Mouse (Mus musculus) mesoderm, embryonic 11.5 days (tissue): ENCODE data around the gene Slc17a6.

Source experiments
- DNase-seq: peaks from one replicate; pipeline ENCODE4 v3.0.0-alpha.2; 2012; ENCODE audit warnings: low read depth, low spot score

Gene Slc17a6

DNA sequence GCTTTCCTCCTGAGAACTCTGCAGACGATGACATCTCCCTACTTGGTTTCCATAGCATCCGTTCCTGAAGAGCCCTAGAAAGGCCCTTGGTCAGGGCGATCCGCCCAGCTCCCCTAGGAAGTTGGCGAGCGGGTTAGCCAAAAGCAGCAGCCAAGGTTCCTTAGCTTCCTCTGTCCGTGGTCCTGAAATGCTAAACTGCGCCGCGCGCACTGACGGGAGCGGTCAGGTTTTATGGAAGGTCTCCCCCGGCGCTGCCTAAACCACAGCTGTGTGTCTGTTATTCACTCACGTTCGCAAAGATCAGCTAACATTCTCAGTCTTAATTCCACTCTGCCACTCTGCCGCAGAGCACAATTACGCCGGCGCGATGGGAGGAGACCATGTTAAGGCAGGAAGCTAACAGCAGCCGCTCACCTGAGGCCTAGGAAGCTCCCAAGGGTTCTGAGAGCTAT is at the start of gene Slc17a6:
Gene Slc17a6, plus strand, starts transcription at position 313 of the 452 bp plus-strand sequence.
- DNase-seq, result peak; percentile 90

DNA sequence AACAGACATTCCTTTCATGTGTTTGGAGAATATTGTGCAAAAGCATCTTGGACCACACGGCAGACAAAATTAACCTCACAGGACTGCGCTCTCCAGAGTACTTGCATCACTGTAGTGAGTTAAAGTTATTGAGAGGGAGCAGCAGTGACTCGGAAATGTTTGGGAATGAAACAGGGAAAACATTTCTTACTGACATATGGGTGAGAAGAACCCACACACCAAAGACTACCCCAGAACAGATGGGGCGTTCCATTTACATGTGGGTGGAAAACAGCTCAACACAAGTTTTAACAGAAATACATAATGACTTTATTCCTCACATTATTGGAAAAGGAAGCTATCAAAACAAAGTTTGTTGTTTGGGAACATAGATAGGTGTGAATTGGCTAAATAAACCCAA is 21.8 kb upstream of the Slc17a6 start:
- no peak for DNase-seq

- no peak for DNase-seq
Measured at GRCm38 (mm10) chr7:51603741-51604140, 18.1 kb upstream of the Slc17a6 start.

DNA sequence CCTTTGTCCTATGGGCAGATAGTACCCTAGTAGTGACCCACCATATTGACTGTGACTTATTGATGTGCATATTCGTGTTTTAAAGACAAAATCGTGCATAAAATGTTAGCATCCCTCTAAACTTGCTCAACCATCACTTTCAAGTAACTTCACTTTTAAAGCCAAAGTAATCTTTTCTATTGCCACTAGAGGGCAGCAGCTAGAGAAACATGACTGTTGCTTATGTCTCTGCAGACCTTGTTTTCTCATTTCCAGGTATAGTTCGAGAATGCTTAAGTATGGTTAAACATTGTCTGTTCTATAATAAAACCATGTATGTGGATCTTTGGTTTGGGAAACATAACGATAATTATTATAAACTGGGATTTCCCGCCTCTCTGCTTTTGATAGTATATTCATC is 7.4 kb upstream of the Slc17a6 start:
- DNase-seq, result peak; percentile 47

DNA sequence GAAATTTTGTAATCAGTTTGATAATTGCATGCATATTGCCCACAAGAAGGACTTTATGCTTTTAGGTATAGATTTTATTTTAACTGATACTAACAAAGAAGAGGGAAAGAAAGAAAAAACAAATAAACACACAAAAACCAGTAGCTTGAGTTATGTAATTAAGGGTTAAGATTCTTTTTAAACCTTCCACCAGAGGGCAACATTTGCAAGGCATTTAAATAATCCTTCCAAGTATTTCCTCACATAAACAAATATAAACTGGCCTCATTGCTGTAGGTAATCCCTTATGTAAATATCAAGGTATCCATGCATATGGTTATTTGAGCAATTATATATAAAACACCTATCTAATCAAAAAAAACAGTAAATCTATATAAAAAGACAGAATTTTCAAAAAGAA is 3.9 kb upstream of the Slc17a6 start:
- DNase-seq, result no peak

- DNase-seq, result no peak
Measured at GRCm38 (mm10) chr7:51618412-51618811, 3.4 kb upstream of the Slc17a6 start.

- no peak for DNase-seq
Measured at GRCm38 (mm10) chr7:51619977-51620376, 1.8 kb upstream of the Slc17a6 start.

- DNase-seq, result no peak
Measured at GRCm38 (mm10) chr7:51622196-51622595, 390 bp downstream of the Slc17a6 start.

GRCm38 (mm10) chr7:51622666-51623065 is 860 bp downstream of the Slc17a6 start:
- no peak for DNase-seq

DNA sequence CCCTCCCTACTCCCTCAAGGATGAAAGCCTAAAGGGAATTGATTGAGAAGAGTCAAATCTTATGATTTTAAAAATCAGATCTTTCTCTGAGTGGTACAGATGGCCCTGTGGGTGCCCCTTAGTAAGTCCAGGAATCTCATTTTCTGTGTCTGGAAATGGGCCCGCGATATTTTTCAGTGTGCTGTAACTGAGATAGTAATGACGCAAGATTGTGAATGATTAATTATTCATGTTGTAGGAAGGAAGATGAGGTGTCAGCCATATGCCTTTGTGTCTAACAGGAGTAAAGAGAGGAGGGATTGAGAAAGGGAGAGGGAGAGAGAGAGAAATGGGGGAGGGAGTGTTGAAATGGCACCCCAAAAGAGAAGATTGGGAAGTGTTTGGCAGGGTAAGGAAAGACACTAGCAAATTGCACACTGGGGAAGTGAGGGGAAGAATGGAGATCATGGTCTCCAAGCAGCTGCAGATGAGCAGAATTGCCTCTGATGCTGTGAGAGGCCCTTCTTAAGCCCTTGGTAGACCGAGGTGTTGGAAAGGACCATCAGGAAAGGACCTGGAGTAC is 2.6 kb downstream of the Slc17a6 start:
- DNase-seq, result no peak

- no peak for DNase-seq
Measured at GRCm38 (mm10) chr7:51625161-51625560, 3.4 kb downstream of the Slc17a6 start.

DNA sequence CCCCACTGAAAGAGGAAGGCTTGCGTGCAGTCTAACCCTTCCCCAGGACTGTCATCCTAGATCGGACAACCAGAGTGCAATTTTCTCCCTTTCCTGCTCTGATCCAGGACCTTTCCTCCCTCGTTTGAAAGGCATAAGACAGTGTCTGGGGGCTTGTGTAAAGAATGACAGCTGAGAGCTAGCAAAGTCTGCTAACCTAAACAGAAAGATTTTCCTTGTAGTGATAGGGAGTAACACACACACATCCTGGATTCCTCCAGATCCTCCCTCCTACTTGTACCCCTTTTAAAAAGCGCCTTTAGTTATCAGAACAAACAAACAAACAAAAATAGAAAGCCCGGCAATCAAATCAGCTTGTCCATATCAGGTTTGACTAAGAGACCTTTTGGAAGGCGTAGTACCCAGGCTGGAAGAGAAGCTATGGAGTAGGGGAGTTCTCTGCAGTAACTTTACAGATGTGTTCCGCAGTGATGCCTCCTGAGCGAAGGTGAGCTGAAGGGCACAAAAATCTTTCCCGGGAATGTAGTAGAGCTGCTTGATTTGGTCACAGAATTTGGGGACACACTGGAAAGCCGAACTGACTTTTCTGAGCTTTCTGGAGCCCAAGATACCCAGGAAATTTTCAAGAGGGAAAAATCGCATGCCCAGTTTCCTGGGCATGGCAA is 3.9 kb downstream of the Slc17a6 start:
- DNase-seq, result no peak

DNA sequence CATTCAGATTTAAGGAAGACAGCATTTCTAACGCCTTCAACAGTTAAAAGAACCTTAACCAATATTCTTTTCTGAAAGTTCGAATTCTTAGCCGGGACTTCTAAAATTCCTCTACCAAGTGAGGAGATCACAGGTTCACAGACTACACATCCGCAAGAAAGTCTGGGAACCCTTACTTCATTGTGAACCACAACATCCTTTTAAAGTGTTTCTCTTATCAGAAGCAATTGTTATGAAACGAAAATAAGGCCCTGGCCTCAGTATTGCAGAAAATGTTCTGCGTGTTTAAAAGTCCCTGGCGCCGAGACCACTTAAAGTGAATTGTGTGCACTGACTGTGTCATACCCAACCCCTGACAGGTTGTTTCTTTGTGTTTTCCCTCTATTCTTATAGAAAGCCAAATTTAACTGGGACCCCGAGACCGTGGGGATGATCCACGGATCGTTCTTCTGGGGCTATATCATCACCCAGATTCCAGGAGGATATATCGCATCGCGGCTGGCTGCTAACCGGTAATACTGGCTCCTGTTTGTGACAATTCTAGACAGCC is 4.7 kb downstream of the Slc17a6 start:
- DNase-seq, result no peak

DNA sequence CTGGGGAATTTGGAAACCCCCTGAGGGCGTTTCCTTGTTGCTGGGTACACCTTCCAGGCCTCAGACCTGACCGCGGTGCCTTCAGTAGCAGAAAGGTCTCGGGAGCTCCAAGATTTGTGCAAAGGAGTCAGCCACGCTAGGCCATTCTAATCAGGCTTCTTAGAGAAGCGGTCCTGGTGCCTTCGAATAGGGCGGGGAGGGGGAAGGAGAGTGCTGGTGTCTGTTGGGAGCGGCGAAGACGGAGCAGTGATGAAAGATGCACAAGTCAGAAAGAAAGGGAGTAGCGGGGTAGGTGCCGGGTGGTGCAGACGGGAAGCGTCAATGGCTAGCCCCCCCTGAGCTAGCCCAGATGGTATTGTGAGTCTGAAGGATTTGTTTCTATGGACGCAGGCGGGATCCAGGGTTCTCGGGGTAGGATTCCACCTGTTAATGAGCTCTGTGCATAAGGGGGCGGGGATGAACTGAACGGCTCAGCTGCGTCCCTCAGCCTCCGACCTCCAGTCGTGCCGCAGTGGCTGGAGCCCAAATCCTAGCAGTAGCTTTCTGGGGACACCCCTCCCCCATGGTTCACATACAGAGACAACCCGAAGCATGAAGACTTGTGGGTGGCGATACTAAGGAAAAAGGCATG is 5.3 kb downstream of the Slc17a6 start:
- no peak for DNase-seq

DNA sequence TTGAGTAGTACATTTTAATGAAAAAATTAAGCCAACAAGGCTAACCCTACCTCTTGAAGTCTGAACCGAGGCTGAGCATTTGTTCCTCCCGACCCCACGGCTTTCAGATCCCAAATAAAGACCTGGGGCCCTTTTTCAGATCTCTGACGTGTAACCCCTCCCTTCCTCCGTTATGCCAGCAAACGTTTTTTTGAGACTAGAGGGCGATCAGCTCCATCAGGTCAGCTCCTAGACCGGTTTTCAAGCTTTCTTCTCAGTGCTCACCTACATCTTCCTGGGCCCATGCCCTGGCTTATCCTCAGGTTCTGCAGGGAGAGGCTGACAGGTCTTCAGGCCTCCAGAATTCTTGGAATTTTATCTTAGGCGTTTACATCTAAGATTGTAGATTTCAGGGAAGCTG is 5.9 kb downstream of the Slc17a6 start:
- DNase-seq, result no peak

DNA sequence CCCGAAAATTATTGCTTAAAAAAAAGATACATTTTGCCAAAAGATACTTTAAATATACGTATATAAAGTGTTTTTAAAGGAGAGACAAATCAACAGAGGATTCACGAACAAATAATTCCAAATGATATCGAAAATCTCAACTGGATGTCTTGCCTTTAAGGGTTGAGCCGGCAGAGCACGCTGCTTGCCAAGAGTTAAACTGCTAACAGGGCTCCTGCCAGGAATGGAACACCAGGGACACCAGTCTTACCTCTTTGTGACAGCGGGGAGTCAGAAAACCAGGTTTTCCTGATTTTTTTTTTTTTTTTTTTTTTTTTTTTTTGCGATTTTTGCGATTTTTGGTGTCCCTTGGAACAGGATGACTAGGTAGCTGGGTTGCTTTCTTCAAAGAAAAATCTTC is 6.5 kb downstream of the Slc17a6 start:
- no peak for DNase-seq

GRCm38 (mm10) chr7:51629206-51629605 is 7.4 kb downstream of the Slc17a6 start:
- no peak for DNase-seq

DNA sequence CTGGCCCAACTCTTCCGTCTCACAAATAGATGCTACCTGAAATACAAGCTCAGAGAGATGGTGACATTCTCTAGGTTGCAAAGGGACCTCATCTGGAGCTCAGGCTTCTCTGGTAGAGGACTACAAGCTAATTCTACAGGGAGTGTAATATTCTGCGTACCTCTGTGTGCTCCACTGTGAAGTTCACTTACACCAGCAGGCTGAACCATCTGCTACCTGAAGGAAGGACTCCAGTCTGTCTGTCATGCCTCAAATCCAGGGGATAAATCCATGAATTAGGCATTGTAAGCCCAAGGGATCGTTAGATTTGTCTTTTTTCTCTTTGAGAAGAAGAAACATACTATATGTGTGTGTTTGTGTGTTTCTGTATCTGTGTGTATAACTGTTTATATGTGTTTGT is 9.4 kb downstream of the Slc17a6 start:
- DNase-seq, result no peak

DNA sequence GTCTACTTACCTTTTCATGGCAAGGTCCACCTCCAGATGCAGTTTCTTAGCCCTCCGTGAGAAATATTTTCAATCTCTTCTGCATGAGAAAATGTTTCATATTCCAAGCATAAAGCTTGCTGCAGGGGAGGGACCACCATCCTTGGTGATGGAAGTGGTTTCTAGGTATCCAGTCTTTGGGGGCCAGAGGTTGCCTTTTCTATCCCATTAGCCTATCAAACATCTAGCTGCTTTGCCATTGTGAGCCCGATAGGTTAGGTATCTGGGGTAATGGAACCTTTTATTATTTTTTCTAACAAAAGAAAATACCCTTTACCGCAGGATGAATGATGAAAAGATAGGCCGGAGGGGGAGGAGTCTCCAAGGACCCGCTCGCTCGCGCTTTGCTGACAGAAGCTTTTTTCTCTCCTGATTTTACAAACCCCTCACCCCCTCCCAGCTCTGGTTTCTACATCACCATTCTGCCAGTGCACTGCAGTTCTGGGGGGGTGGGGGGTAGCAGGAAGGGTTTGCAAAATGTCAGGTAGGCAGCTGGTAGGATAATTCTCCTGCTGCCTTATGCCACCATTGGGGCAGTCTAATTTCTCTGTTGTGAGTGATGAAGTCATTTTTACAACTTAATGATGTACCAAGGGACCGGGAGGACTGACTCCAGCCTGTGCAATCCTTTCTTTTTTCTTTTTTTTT is 10.9 kb downstream of the Slc17a6 start:
- no peak for DNase-seq

DNA sequence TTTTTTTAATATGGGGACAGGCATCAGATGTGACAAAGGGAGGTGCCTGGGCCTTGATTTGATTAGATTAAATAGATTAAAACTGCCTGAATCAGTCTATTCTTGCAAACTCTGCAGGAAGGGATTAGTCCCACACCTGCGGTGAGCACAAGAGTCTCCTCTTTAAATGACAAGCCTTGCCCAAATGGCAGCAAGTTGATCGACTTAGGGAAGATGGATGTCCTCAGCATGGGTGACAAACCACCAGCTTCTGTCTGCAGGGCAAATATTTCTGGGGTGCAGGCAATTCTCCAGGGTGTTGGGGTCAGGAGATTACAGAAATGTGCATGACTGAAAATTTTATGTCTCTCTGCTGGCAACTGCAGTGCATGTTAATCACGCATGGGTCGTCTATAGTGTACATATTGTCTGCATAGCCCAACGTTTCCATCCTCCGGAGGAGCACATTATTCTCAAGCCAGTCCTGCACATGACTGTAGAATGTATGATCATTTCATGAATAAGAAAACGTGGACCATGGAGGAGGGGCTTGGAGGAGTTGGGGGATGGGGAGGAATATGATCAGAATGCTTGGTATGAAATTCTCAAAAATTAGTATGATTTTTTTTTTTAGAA is 11.5 kb downstream of the Slc17a6 start:
- DNase-seq, result no peak

- no peak for DNase-seq
Measured at GRCm38 (mm10) chr7:51657152-51657551, 35.3 kb downstream of the Slc17a6 start.

DNA sequence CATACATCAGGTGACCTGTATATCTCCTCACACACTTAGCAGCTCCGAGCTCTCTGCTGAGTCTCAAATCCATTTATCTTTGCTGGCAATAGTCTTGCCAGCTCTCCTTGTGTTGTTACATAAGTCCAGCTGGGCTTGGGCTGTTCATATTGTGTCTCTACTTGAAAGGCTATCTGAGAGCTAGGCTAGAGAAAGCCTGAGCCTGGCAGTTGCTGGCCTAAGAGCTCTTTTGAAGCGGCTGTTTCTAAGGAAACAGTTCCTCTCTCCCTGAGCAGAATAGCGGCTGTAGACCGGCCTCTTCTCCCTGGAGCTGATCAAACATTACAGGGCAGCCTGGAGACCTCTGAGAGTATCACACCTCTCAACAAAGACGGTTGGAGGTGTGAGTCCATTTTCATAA is 40.6 kb downstream of the Slc17a6 start:
- DNase-seq, result peak; percentile 3
